Mouse (Mus musculus): ENCODE results near the gene Polr2l. TPM values are rescaled to one million over a fixed set of nuclear protein-coding genes. Genes with fewer than 3 reads are reported as not detected.

Gene Polr2l
- total and polyA plus RNA-seq, 2 experiments from 2014 or later = 25.5 to 81.6 TPM

DNA sequence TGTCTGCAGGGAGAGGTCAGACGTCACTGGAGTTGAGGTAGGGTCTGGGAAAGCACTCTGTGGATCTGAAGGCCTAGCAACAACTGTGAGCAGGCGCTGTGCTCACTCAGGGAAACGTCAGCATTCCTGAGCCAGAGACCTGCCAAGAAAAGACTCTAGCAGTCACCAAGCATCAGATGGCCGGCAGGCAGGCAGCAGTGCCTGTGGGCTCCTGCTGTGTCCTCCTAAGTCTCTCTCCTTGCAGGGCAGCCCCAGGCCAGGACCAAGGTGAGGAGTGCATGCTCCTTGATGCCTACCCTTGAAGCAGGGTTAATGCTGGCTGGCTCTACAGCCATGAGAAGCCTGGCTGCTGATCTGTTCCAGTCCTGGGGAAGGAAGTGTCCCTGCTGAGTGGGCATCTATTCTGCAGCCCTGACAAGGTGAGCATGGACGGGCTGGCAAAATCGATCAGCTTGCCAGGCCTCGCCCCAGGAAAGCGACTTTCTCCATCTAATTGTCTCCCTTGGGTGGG, 35.8 kb upstream of the Polr2l start:
- Histone ChIP-seq H3K9ac (replicated peaks; ENCODE audit: low read length) (no peak overlapping the region), H3K4me1 (ENCODE audit: insufficient read depth, low read length) (no peaks in the 10 kb centered on the region), H3K4me3 (ENCODE audit: low read length) (no peak overlapping the region), H3K9me3 (ENCODE audit: low read length) (no peaks in the 10 kb centered on the region), H3K36me3 (ENCODE audit: insufficient read depth, low read length) (peaks cover 10% of the 10 kb centered on the region; the same call in 1 of the 2 replicates), H3K27ac (peak overlapping the region; percentile 32; the same call in 1 of the 2 replicates), H3K27me3 (ENCODE audit: insufficient read depth, low read length) (no peaks in the 10 kb centered on the region), H3K4me2 (ENCODE audit: low read depth, low read length) (no peak overlapping the region)
- WGBS = 55% methylated on average over 8 of the region's 8 CpGs
- no peak for ATAC-seq
- no peak for DNase-seq (ENCODE audit: low spot score)
- no peak for TF ChIP-seq CTCF (IDR thresholded peaks at IDR 0.05; ENCODE audit: low read depth)

DNA sequence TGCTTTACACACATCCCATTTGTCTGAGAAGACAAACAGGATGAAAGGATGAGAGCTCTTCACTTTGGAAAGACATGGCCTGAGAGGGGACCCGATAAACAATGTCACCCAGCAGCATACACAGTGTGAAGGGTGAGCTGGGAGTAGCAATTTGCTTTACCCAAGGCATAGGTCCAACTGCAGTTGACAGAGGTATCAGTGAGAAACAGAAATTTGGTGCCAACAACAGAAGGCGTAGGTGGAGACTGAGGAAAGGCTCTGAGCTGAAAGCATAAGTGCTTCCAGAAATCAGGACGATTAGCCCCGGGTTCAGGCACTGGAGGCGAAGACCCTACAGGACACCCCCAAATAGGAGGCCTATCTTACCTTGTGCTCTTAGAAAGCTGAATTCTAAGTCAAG, 35.3 kb upstream of the Polr2l start:
- Histone ChIP-seq H3K27me3 (ENCODE audit: insufficient read depth, low read length) (no peaks in the 10 kb centered on the region), H3K4me3 (ENCODE audit: low read length) (no peak overlapping the region), H3K9ac (replicated peaks; ENCODE audit: low read length) (no peak overlapping the region), H3K27ac (no peak overlapping the region), H3K36me3 (ENCODE audit: insufficient read depth, low read length) (peaks cover 10% of the 10 kb centered on the region; the same call in 1 of the 2 replicates), H3K4me1 (ENCODE audit: insufficient read depth, low read length) (no peaks in the 10 kb centered on the region), H3K9me3 (ENCODE audit: low read length) (no peaks in the 10 kb centered on the region), H3K4me2 (ENCODE audit: low read depth, low read length) (no peak overlapping the region)
- 89% methylated on average over 5 of the region's 5 CpGs for WGBS
- TF ChIP-seq CTCF (IDR thresholded peaks at IDR 0.05; ENCODE audit: low read depth) = no peak
- no peak for DNase-seq (ENCODE audit: low spot score)
- ATAC-seq = no peak

DNA sequence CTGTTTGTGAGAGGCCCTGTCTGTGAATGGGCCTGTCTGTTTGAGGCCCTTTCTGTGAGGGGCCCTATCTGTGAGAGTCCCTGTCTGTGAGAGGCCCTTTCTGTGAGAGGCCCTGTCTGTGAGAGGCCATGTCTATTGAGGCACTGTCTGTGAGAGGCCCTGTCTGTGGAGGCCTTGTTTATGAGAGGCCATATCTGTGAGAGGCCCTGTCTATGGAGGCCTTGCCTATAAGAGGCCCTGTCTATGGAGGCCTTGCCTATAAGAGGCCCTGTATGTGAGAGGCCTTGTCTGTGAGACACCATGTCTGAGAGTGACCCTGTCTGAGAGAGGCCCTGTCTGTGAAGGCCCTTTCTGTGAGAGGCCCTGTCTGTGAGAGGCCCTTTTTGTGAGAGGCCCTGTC, 33.2 kb upstream of the Polr2l start:
- no peak for TF ChIP-seq CTCF (IDR thresholded peaks at IDR 0.05; ENCODE audit: low read depth)
- ATAC-seq (0 out of 2 replicates have a peak, but pooled peaks have one; percentile 21), DNase-seq (ENCODE audit: low spot score) (no peak)
- no peak overlapping the region for H3K9ac ChIP-seq (replicated peaks; ENCODE audit: low read length)
- no peak overlapping the region for H3K4me3 ChIP-seq (ENCODE audit: low read length)
- no peak overlapping the region for H3K27ac ChIP-seq
- peaks cover 10% of the 10 kb centered on the region; the same call in 1 of the 2 replicates for H3K36me3 ChIP-seq (ENCODE audit: insufficient read depth, low read length)
- H3K27me3 ChIP-seq (ENCODE audit: insufficient read depth, low read length) = no peaks in the 10 kb centered on the region
- no peak overlapping the region for H3K4me2 ChIP-seq (ENCODE audit: low read depth, low read length)
- H3K4me1 ChIP-seq (ENCODE audit: insufficient read depth, low read length) = no peaks in the 10 kb centered on the region
- H3K9me3 ChIP-seq (ENCODE audit: low read length) = no peaks in the 10 kb centered on the region

DNA sequence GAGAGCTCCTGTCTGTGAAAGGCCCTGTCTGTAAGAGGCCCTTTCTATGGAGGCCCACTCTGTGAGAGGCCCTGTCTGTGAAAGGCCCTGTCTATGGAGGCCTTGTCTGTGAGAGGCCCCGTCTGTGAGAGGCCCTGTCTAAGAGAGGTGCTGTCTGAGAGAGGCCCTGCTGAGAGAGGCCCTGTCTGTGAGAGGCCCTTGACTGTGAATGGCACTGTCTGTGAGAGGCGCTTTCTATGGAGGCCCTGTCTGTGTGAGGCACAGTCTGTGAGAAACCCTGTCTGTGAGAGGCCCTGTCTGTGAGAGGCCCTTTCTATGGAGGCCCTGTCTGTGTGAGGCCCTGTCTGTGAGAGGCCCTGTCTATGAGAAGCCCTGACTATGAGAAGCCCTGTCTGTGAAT, 31.3 kb upstream of the Polr2l start:
- no peaks in the 10 kb centered on the region for H3K9me3 ChIP-seq (ENCODE audit: low read length)
- H3K4me2 ChIP-seq (ENCODE audit: low read depth, low read length) = no peak overlapping the region
- H3K27me3 ChIP-seq (ENCODE audit: insufficient read depth, low read length) = no peaks in the 10 kb centered on the region
- H3K27ac ChIP-seq = no peak overlapping the region
- no peak overlapping the region for H3K9ac ChIP-seq (replicated peaks; ENCODE audit: low read length)
- TF ChIP-seq CTCF (IDR thresholded peaks at IDR 0.05; ENCODE audit: low read depth) = no peak
- 75% methylated on average over 2 of the region's 2 CpGs for whole genome bisulfite sequencing
- no peaks in the 10 kb centered on the region for H3K4me1 ChIP-seq (ENCODE audit: insufficient read depth, low read length)
- ATAC-seq = no peak
- H3K4me3 ChIP-seq (ENCODE audit: low read length) = no peak overlapping the region
- H3K36me3 ChIP-seq (ENCODE audit: insufficient read depth, low read length) = peaks cover 11% of the 10 kb centered on the region; the same call in 1 of the 2 replicates
- no peak for DNase-seq (ENCODE audit: low spot score)

DNA sequence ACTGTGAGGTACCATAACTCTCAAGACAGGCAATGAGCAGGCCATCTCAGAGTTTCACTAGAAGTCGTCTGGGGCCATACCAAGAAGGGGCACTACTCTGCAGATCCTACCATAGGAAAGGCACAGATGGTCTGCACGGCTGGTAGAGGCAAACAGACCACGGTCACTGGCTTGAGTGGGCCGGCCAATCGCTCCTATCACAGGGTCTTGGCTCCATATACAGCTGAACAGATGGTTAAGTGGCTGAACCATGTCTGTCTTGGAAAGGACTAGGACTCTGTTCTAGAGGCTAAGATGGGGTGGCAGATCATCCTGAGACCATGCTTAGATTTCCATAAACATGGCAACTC, 27.6 kb upstream of the Polr2l start:
- no peak for TF ChIP-seq CTCF (IDR thresholded peaks at IDR 0.05; ENCODE audit: low read depth)
- Histone ChIP-seq H3K9me3 (ENCODE audit: low read length) (no peaks in the 10 kb centered on the region), H3K27me3 (ENCODE audit: insufficient read depth, low read length) (no peaks in the 10 kb centered on the region), H3K4me1 (ENCODE audit: insufficient read depth, low read length) (no peaks in the 10 kb centered on the region), H3K9ac (replicated peaks; ENCODE audit: low read length) (no peak overlapping the region), H3K4me2 (ENCODE audit: low read depth, low read length) (no peak overlapping the region), H3K27ac (no peak overlapping the region; the same call in 1 of the 2 replicates), H3K4me3 (ENCODE audit: low read length) (no peak overlapping the region), H3K36me3 (ENCODE audit: insufficient read depth, low read length) (peaks cover 10% of the 10 kb centered on the region; the same call in 1 of the 2 replicates)
- 70% methylated on average over 5 of the region's 5 CpGs for WGBS
- peak; percentile 44 for DNase-seq (ENCODE audit: low spot score)
- peak; percentile 59; the same call in 1 of the 2 replicates for ATAC-seq

DNA sequence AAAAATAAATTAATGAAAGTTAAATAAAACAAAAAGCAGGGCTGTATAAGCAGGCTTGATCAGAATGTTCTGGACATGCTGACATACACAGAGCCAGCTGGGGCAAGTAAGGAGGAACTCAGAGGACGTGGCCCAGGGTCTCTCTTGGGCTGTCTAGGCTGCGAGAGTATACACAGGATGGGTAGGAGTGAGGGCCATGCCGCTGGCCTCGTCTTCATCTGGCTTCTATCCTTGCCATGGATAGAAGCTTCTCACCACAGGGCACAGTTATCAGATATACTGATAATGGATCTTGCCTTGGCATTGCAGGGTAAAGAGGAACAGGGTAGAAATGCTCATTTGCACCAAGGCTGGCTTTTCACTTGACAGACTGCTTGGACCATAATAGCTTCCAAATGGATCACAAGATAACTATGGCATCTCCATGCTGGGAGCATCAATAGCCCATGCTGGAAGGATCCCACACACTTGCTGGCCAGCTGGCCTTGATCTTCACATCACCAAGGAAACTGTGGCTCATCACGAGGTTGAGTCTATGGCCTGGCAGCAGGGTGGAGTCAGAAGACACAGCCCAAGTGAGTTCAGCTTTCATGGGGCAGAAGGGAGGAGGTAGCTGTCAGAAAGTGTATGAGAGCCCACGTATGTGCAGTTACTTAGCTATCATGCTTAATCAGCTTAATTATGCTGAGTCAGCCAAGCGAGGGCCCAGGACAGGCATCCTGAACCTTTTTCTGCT, 27.1 kb upstream of the Polr2l start:
- Histone ChIP-seq H3K36me3 (ENCODE audit: insufficient read depth, low read length) (peaks cover 10% of the 10 kb centered on the region; the same call in 1 of the 2 replicates), H3K27ac (no peak overlapping the region; the same call in 1 of the 2 replicates), H3K4me3 (ENCODE audit: low read length) (no peak overlapping the region), H3K9me3 (ENCODE audit: low read length) (no peaks in the 10 kb centered on the region), H3K4me1 (ENCODE audit: insufficient read depth, low read length) (no peaks in the 10 kb centered on the region), H3K4me2 (ENCODE audit: low read depth, low read length) (no peak overlapping the region), H3K9ac (replicated peaks; ENCODE audit: low read length) (no peak overlapping the region), H3K27me3 (ENCODE audit: insufficient read depth, low read length) (no peaks in the 10 kb centered on the region)
- WGBS = 75% methylated on average over 7 of the region's 7 CpGs
- DNase-seq (ENCODE audit: low spot score) = no peak
- TF ChIP-seq CTCF (IDR thresholded peaks at IDR 0.05; ENCODE audit: low read depth) = no peak
- ATAC-seq = peak; percentile 69

DNA sequence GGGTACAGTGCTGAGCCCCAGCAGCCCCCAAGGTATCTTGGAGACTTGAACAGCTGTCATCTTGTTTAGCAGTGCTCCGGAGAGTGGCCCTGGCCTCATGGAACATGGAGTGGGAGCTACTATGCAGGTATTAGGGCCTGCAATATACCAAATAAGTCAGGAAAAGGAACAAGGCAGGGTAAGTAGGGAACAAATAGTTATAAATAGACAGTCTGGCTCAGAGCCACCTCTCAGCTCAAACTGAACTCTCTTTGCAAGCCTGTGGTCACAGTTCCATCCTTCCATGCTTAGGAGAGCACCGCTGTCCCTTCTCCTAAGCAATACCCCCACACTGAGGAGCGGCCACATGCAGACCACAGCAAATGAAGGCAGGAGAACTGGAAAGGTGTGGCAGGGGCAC, 22.7 kb upstream of the Polr2l start:
- H3K27ac ChIP-seq = no peak overlapping the region
- H3K4me3 ChIP-seq (ENCODE audit: low read length) = no peak overlapping the region
- H3K9ac ChIP-seq (replicated peaks; ENCODE audit: low read length) = no peak overlapping the region
- H3K9me3 ChIP-seq (ENCODE audit: low read length) = no peaks in the 10 kb centered on the region
- no peaks in the 10 kb centered on the region for H3K27me3 ChIP-seq (ENCODE audit: insufficient read depth, low read length)
- DNase-seq (ENCODE audit: low spot score) = no peak
- H3K4me1 ChIP-seq (ENCODE audit: insufficient read depth, low read length) = no peaks in the 10 kb centered on the region
- no peak for TF ChIP-seq CTCF (IDR thresholded peaks at IDR 0.05; ENCODE audit: low read depth)
- peaks cover 11% of the 10 kb centered on the region; the same call in 1 of the 2 replicates for H3K36me3 ChIP-seq (ENCODE audit: insufficient read depth, low read length)
- no peak for ATAC-seq
- WGBS = 97% methylated on average over 3 of the region's 3 CpGs
- H3K4me2 ChIP-seq (ENCODE audit: low read depth, low read length) = no peak overlapping the region

Data from hindbrain, postnatal 0 days (tissue).